In the genomic region with DNA sequence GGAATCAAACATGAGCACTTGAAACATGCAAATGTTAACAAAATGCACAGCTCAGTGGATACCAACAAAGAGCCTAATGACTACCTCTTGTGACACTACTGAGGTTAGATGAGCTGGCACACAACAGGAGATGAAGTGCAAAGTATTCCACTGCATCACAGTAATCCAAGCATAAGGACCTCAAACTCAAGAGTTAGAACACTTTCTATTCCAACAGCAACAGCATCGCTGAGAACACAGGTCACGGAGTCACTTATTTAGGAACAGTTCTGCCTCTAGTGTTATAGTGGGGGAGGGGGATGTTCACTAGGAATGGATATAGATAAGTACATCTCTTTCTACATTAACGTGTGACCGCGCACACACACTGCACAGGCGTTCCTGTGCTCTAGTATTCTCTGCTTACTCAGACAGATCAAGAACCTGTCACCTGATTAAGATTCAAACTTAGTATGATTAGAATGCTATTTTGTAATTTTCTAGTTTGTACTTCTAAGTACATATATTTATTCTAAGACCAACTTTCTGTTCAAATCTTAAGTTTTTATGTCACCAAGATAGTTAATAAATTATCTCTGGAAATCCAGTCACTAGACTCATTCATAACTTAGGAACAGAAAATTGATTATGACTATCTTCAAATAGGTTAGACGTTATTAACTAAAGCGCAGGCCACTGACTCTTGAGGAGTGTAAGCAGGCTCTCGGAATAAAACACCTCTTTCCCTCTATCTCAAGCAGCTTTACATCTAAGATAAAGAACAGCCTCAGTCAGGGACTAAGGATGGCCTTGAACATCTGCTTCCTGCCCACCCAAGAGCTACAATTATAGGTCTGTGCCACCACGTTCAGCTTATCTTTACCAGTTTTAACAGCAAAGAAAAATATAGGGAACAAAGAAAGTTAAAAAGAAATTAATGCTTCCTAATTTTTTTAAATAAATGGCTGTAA, we compare ENCODE assay signal across 8 mouse cellular contexts. TPM values are rescaled to one million over a fixed set of nuclear protein-coding genes. Genes with fewer than 3 reads are reported as not detected.
DNase-seq lines count a peak whose midpoint lies in the region; ATAC-seq and TF ChIP-seq lines count a peak whose summit lies in the region.

No protein-coding gene starts in this region.

- H3K4me3 ChIP-seq in forebrain, embryonic 13.5 days, result 0 out of 2 replicates have a peak overlapping the region, but pooled peaks have one; percentile 4
- H3K4me3 ChIP-seq in forebrain, embryonic 10.5 days, result no peak overlapping the region
- no peak overlapping the region for H3K4me3 ChIP-seq in midbrain, embryonic 12.5 days
- no peak overlapping the region for H3K4me3 ChIP-seq in midbrain, embryonic 15.5 days
- H3K4me3 ChIP-seq in intestine, postnatal 0 days (ENCODE audit: low read depth, low read length), result no peak overlapping the region
- H3K4me3 ChIP-seq in stomach, embryonic 16.5 days (replicated peaks; ENCODE audit: low read length), result no peak overlapping the region

- peak; percentile 52; the same call in 1 of the 2 replicates for ATAC-seq in forebrain, embryonic 13.5 days
- no peak for ATAC-seq in midbrain, embryonic 12.5 days (ENCODE audit: low FRiP score, low read depth)
- ATAC-seq in midbrain, embryonic 15.5 days (replicated peaks), result no peak
- ATAC-seq in intestine, postnatal 0 days, result no peak
- no peak for ATAC-seq in stomach, embryonic 16.5 days (ENCODE audit: insufficient read depth, low FRiP score)
- ATAC-seq in erythroblast, adult 5-6 weeks (replicated peaks; ENCODE audit: low FRiP score, poor library complexity, severe bottlenecking), result no peak

- WGBS in forebrain, embryonic 13.5 days, result 78% methylated on average over 10 of the region's 10 CpGs
- WGBS in forebrain, embryonic 10.5 days, result 93% methylated on average over 10 of the region's 10 CpGs
- WGBS in midbrain, embryonic 12.5 days, result 76% methylated on average over 10 of the region's 10 CpGs
- whole genome bisulfite sequencing in midbrain, embryonic 15.5 days, result 71% methylated on average over 10 of the region's 10 CpGs
- 41% methylated on average over 10 of the region's 10 CpGs for WGBS in intestine, postnatal 0 days
- WGBS in stomach, embryonic 16.5 days, result 56% methylated on average over 10 of the region's 10 CpGs

- no peak overlapping the region for H3K9ac ChIP-seq in forebrain, embryonic 13.5 days
- H3K9ac ChIP-seq in midbrain, embryonic 12.5 days (replicated peaks), result 0 out of 2 replicates have a peak overlapping the region, but pooled peaks have one; percentile 20
- H3K9ac ChIP-seq in midbrain, embryonic 15.5 days, result no peak overlapping the region
- peak overlapping the region; percentile 11; the same call in 1 of the 2 replicates for H3K9ac ChIP-seq in intestine, postnatal 0 days (ENCODE audit: low read depth, low read length)
- H3K9ac ChIP-seq in stomach, embryonic 16.5 days (ENCODE audit: low read length), result no peak overlapping the region

- peaks cover 26% of the 10 kb centered on the region for H3K4me1 ChIP-seq in forebrain, embryonic 13.5 days
- H3K4me1 ChIP-seq in forebrain, embryonic 10.5 days, result peaks cover 11% of the 10 kb centered on the region
- peaks cover 12% of the 10 kb centered on the region for H3K4me1 ChIP-seq in midbrain, embryonic 12.5 days
- peaks cover 19% of the 10 kb centered on the region for H3K4me1 ChIP-seq in midbrain, embryonic 15.5 days
- 0 out of 2 replicates have a peak, but pooled peaks cover 4% of the 10 kb centered on the region for H3K4me1 ChIP-seq in intestine, postnatal 0 days (replicated peaks; ENCODE audit: control insufficient read depth, insufficient read depth, low read length)
- H3K4me1 ChIP-seq in stomach, embryonic 16.5 days (ENCODE audit: control insufficient read depth, insufficient read depth, low read length), result peaks cover 16% of the 10 kb centered on the region

- H3K27me3 ChIP-seq in forebrain, embryonic 13.5 days, result no peaks in the 10 kb centered on the region
- H3K27me3 ChIP-seq in forebrain, embryonic 10.5 days (ENCODE audit: poor library complexity, severe bottlenecking), result no peaks in the 10 kb centered on the region
- no peaks in the 10 kb centered on the region for H3K27me3 ChIP-seq in midbrain, embryonic 12.5 days
- no peaks in the 10 kb centered on the region for H3K27me3 ChIP-seq in midbrain, embryonic 15.5 days (replicated peaks)
- H3K27me3 ChIP-seq in intestine, postnatal 0 days (replicated peaks; ENCODE audit: control insufficient read depth, insufficient read depth, low read length), result no peaks in the 10 kb centered on the region
- no peaks in the 10 kb centered on the region for H3K27me3 ChIP-seq in stomach, embryonic 16.5 days (ENCODE audit: control insufficient read depth, insufficient read depth, low read length)

- no peak overlapping the region for H3K27ac ChIP-seq in forebrain, embryonic 13.5 days
- H3K27ac ChIP-seq in forebrain, embryonic 10.5 days, result no peak overlapping the region
- no peak overlapping the region for H3K27ac ChIP-seq in midbrain, embryonic 12.5 days (replicated peaks)
- no peak overlapping the region for H3K27ac ChIP-seq in midbrain, embryonic 15.5 days
- no peak overlapping the region; the same call in 1 of the 2 replicates for H3K27ac ChIP-seq in intestine, postnatal 0 days (ENCODE audit: low read depth, low read length)
- H3K27ac ChIP-seq in stomach, embryonic 16.5 days (ENCODE audit: low read length), result no peak overlapping the region

- H3K9me3 ChIP-seq in forebrain, embryonic 13.5 days (replicated peaks), result no peaks in the 10 kb centered on the region
- no peaks in the 10 kb centered on the region for H3K9me3 ChIP-seq in forebrain, embryonic 10.5 days
- no peaks in the 10 kb centered on the region for H3K9me3 ChIP-seq in midbrain, embryonic 12.5 days
- no peaks in the 10 kb centered on the region for H3K9me3 ChIP-seq in midbrain, embryonic 15.5 days
- no peaks in the 10 kb centered on the region for H3K9me3 ChIP-seq in intestine, postnatal 0 days (ENCODE audit: control insufficient read depth)
- H3K9me3 ChIP-seq in stomach, embryonic 16.5 days (replicated peaks; ENCODE audit: control insufficient read depth, low read length), result no peaks in the 10 kb centered on the region

- peaks cover 37% of the 10 kb centered on the region for H3K36me3 ChIP-seq in forebrain, embryonic 13.5 days (ENCODE audit: poor library complexity, severe bottlenecking)
- peaks cover 98% of the 10 kb centered on the region for H3K36me3 ChIP-seq in forebrain, embryonic 10.5 days (replicated peaks)
- peaks cover 41% of the 10 kb centered on the region for H3K36me3 ChIP-seq in midbrain, embryonic 12.5 days
- peaks cover 11% of the 10 kb centered on the region; the same call in 1 of the 2 replicates for H3K36me3 ChIP-seq in midbrain, embryonic 15.5 days (replicated peaks)
- peaks cover 18% of the 10 kb centered on the region for H3K36me3 ChIP-seq in intestine, postnatal 0 days (ENCODE audit: control insufficient read depth, insufficient read depth)
- H3K36me3 ChIP-seq in stomach, embryonic 16.5 days (ENCODE audit: control insufficient read depth, insufficient read depth, low read length), result peaks cover 27% of the 10 kb centered on the region

- no peak for DNase-seq in forebrain, embryonic 10.5 days (ENCODE audit: extremely low spot score, low spot score)
- DNase-seq in gastrocnemius, postnatal 14 days, result no peak

- intact Hi-C loops in gastrocnemius, postnatal 14 days (cut with DNase I; ENCODE audit: low total_unique reads), result no loop called here

- peak overlapping the region; percentile 30 for H3K4me2 ChIP-seq in forebrain, embryonic 13.5 days
- no peak overlapping the region for H3K4me2 ChIP-seq in midbrain, embryonic 12.5 days (replicated peaks)
- H3K4me2 ChIP-seq in midbrain, embryonic 15.5 days, result no peak overlapping the region
- peak overlapping the region; percentile 38 for H3K4me2 ChIP-seq in intestine, postnatal 0 days (replicated peaks; ENCODE audit: low read depth)
- peak overlapping the region; percentile 35; the same call in 1 of the 2 replicates for H3K4me2 ChIP-seq in stomach, embryonic 16.5 days (ENCODE audit: low read depth, low read length)

- no peak for TF ChIP-seq CTCF in intestine, postnatal 0 days (IDR thresholded peaks at IDR 0.05; ENCODE audit: low read depth)

RNA-seq across cellular contexts. Expression of gene Chd2, which starts 5.2 kb away (rescaled TPM):
- polyA plus RNA-seq in forebrain, embryonic 13.5 days (2015; fragmentation: Nextera tagmentation; extraction: Ambion mirVana), result 62.8 TPM in 2 replicates
- polyA plus RNA-seq in forebrain, embryonic 10.5 days (2016; fragmentation: Nextera tagmentation; extraction: Ambion mirVana), result 45.1 and 45.7 TPM in 2 replicates
- polyA plus RNA-seq in midbrain, embryonic 12.5 days (2016; fragmentation: Nextera tagmentation; extraction: Ambion mirVana), result 54.8 and 61.4 TPM in 2 replicates
- polyA plus RNA-seq in midbrain, embryonic 15.5 days (2015; fragmentation: Nextera tagmentation; extraction: Ambion mirVana), result 48.6 and 52.4 TPM in 2 replicates
- 19.3 and 25.4 TPM in 2 replicates for polyA plus RNA-seq in intestine, postnatal 0 days (2015; fragmentation: Nextera tagmentation; extraction: Ambion mirVana)
- polyA plus RNA-seq in stomach, embryonic 16.5 days (2015; fragmentation: Nextera tagmentation; extraction: Ambion mirVana), result 35.8 and 44.5 TPM in 2 replicates
- total RNA-seq in erythroblast, adult 5-6 weeks (2015; ENCODE audit: low replicate concordance), result 125 and 149 TPM in 2 replicates
- total RNA-seq in erythroblast, adult 5-6 weeks (2017; ENCODE audit: low replicate concordance), result 546 and 581 TPM in 2 replicates
- total RNA-seq in gastrocnemius, postnatal 14 days (2021), result 10 to 100 TPM; 36.7 to 38.2 TPM

Comparison
In these comparisons a context has a peak if more than half of its experiments do, and no peak if none do; other contexts are left out.
1. H3K9ac ChIP-seq: peak in midbrain, embryonic 12.5 days (single experiment) and intestine, postnatal 0 days (single experiment); none in forebrain, embryonic 13.5 days (single experiment), midbrain, embryonic 15.5 days (single experiment) and stomach, embryonic 16.5 days (single experiment).
2. H3K4me2 ChIP-seq: peak in forebrain, embryonic 13.5 days (single experiment), intestine, postnatal 0 days (single experiment) and stomach, embryonic 16.5 days (single experiment); none in midbrain, embryonic 12.5 days (single experiment) and midbrain, embryonic 15.5 days (single experiment).